Mouse (Mus musculus): ENCODE data around the gene Phlpp1.

GRCm38 (mm10) chr1:106400900-106401634 lies 229.5 kb downstream of the Phlpp1 start:
- TF ChIP-seq CTCF (IDR thresholded peaks at IDR 0.05; ENCODE audit: low read depth) = no peak
- no peak for TF ChIP-seq EP300 (IDR thresholded peaks at IDR 0.05; ENCODE audit: low read depth)
